Mouse (Mus musculus) CD8-positive naive resting alpha-beta T cell, adult 2 months (primary cell): ENCODE measurements around the gene Zmynd11.

ENCODE experiments used
- DNase-seq, 2 experiments: peaks; one replicate each; pipeline ENCODE4 v3.0.0; 2022; ENCODE audit warnings: low read depth in 2 of 2, low spot score in 2 of 2

Gene Zmynd11

DNA sequence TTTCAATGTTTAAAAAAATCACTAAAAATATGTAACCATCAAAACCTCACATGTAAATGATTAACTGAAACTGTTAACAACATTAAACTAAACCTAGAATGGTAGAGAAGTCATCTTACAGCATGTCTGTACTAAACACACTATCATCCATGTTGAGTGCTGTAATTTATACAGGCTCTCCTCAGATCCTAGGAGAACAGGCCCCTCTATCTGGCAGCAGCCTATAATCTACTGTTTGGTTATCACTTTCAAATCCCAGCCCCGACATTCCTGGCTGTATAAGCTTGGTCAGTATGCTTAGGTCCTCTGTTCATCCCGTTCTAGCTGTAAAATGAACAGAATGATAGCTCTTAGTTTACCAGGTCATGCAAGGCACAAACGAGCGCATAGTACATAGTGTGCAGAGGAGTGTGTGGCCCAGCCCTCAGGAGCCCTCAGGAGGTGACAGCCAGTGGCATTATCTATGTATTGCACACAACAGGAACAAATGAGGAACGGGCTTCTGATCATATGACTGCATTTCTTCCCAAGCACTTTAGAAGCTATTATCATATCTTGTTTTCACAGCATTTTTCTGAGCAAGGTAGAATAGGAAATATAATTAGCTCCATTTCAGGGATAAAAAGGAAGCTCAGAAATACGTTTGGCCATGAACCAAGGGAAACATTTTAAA lies 51.5 kb downstream of the Zmynd11 start:
- DNase-seq, result no peak

DNA sequence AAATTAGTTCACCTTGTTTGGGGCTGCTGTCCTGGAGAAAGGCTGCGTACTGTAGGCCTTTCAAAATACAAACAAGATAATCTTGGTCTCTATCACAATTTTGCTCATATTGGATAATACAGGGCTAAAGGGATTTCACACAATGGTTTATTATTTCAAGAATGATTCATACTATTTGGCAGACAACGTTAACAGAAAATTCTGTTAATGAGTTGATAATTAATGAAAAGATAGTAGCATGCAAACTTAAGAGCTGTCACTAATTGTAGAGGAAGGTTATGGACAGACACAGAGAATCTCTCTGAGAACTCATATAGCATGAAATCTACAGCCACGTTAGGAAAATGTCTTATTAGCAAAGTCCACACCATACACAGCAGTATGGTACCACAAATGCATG lies 52.2 kb downstream of the Zmynd11 start:
- no peak for DNase-seq

DNA sequence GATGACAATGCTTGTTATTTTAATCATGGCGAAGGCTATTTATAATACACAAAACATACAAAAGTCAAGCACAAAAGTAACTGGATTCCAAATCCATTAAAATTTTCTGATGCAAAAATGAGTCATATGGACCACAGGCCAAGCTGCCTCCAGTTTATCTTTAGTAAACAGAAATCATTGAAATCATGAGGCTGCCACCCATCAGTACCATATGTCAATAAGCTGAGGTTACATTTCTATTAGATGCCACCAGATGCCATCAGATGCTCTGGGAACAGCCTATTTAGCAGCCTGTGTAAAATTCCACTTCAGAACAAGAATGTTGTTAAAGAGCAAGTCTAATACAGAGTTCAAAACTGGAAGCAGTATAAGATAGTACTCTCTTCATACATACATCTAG lies 52.7 kb downstream of the Zmynd11 start:
- DNase-seq, result no peak

DNA sequence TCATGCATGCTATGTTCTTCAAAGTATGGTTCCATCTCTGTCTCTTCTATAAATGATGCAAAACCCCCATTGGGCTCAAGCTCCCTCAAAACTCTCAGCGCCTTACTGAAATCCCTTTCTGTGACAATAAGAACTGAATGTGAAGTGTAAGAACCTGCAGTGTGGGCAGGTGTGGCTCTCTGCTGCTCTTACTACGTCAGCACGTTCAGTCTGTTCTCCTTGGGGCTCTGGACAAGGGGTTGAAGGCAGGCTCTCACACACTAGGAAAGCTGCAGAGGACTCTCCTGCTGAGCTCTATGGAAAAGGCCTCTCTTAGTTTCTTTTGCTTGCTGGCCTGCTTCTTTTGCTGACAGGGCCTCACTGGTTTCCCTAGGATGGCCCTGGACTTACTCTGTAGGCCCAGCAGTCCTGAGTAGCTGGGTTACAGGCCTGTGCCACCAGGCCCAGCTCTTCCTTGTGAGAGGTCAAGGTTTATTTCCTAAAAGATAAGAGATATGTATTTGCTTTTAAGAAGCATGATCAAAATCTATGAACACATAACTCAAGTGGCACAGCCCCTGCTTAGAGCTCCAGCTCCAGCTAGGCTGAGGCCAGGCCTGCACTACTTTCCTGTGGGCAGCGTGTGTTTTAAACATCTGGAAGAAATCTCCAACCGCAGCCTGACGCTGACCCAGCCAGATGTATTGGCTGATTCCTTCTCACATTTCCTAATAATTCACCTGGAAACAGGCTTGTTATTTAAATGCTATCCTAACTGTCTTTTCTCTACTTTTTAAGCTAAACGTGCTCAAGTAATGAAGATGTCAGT lies 56.5 kb downstream of the Zmynd11 start:
- no peak for DNase-seq

DNA sequence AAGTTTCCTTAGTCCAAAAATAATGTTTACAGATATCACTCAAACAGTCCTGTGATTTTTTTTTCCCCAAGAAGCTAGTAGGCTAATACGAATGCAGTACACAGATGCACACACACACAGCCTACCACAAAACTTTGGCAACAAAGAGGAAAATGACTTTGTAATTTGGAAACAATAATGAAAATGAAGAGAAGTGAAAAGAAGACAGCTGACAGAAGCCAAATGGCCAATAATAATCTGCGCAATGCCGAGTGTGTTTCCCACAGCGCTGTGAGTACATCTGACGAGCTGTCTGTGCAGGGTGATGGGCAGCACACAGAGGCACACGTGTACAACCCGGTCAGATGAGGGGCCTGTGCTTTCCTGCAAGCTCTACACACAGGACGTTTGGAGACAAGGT lies 58.4 kb downstream of the Zmynd11 start:
- no peak for DNase-seq

DNA sequence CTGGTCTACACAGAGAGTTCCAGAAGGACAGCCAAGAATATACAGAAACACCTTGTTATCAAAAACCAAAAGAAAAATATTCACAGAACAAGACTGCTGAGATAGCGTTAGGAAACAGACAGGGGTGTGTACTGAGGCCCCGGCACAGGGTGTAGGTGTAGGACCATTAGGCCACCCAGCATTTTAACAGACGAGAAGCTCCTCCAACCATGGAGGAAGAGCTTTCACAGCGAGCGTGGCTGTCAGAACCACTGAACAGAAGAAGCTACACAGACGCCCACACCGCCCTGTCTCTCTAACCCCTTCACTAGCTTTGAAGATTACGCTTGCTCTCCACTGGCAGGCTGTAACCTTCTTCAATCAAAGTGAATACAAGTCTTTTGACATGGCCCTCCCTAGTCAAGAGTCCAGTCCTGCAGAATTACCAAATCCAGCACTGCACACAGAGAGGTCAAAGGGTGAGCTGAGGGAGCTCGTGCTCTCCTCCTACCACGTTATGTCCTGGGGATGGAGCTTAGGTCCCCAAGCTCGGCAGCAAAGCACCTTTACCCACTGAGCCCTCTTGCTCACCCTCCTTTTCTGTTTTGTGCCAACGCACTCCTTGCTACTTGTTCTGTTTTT lies 62.4 kb downstream of the Zmynd11 start:
- DNase-seq, result no peak

DNA sequence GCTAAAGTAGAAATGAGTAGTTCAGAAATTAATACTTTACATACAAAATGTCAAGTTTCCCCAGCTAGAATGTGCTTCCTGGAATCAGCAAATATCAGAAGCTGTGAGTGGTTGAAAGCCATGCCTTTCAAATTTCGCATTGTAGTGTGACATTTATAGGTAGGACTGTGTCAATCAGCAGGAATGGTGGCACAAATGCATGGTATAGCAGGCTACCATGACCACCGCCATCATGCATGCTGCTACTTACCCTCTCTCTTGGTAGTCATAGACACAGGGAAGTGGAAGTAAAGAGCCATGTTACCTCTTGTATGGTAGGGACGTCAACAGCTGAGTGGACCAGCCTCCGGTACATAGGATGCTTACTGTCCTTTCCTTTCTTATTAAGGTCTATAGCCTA lies 67.8 kb downstream of the Zmynd11 start:
- DNase-seq, result no peak

DNA sequence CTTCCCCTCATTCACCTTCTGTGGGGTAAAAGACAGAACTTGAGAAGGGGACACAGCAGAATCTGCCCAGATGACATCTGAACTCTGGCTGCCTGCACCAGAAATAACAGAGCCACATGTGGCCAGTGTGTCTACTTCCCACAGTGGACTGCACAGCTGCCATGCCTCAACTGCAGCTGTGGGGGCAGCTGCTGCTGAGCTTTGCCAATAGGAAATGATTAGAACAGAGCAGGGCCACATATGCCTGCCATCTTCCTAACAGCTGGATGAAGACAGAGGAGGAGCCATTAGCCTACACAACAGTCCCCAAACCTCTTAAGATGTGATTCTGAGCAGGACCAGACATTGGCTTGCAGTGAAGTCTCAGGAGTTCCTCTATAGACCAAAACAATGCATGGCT lies 69.3 kb downstream of the Zmynd11 start:
- DNase-seq, result no peak

DNA sequence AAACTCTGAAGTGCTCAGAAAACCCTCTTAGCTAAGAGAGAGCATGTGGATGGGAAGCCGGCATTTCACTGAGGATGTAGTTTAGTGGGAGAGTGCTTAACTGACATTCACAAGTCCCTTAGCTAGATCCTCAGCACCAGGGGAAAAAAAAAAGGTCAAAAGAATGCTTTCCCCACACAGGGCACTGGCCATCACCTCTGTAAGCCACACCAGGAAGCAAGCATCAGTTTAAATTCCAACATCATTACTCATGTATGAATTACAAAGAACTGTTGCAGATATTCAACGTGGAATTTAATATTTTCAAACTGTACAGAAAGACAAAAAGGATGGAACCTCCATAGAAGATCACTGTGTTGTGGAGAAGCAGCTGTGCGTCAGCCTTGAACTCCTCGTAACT lies 69.7 kb downstream of the Zmynd11 start:
- DNase-seq, result no peak

DNA sequence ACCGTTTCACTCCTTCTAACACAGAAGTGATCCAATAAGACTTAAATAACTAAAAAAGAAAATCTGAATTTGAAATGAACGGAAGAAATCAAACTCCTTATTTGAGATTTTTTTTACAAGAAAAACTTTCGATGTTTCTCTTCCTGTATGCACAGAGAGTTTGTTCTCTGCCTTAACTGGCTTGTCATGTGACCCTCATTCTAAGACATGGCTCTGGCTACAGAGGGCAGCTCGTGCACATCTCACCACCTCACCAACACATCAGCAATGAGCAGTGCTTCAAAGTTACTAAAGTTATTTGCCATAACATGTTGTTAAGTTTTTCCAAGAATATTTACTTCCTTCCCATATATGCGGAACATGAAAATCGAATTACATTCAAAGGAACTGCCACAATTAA lies 70.5 kb downstream of the Zmynd11 start:
- no peak for DNase-seq

DNA sequence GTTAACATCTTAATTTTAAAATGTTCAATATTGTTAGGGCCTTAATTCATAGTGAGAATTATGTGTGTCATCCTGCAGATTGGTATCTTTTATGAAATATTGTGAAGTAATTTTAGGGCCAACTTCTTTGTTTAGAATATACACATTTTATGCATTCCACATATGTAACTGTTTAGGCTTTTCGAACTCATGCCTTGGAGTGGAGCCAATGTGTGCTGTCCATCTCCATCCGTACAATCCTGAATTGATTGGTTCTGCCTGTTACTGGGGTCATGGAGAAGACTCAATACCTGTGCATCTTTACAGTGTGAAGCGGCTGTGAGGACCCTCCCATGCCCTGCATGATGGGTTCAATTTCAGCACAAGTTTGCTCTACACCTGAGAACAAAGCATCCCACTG lies 72.3 kb downstream of the Zmynd11 start:
- no peak for DNase-seq

DNA sequence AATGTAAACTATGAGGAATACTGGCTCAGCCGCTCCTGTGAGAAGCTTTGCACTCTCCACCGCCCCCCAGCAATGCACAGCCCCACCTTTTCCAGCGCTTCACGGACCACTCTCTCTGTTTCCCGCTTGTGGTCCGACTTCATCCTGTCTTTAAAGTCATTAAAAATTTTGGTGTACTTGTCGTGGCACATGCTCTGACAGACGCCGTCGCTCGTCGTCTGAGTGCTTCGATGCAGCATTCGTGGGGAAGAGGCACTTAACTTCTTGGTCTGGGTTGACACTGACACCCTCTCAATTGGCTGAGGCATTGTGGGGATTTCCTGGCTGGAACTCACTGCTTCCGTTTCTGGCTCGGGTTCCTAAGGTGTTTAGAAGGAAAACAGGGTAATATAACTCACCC lies 75.8 kb downstream of the Zmynd11 start:
- no peak for DNase-seq

DNA sequence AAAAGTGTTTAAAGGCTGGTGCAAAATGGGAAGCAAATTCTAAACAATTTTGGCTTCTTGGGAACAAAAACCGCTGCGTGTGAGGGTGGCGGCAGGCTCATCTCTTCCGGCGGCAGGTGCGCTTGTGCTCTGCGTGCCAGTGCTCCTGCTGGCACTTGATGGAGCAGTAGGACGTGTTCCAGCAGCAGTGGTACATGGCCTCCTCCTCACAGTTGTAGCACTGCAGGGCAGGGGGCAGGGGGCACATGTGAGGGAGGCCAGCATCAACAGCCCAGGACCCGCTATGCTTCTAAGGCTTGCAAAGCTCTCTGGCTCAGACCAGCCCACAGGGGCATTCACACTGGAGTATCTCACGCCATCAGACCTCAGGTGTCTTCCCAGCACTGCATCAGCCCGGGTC lies 78.4 kb downstream of the Zmynd11 start:
- DNase-seq, result no peak

DNA sequence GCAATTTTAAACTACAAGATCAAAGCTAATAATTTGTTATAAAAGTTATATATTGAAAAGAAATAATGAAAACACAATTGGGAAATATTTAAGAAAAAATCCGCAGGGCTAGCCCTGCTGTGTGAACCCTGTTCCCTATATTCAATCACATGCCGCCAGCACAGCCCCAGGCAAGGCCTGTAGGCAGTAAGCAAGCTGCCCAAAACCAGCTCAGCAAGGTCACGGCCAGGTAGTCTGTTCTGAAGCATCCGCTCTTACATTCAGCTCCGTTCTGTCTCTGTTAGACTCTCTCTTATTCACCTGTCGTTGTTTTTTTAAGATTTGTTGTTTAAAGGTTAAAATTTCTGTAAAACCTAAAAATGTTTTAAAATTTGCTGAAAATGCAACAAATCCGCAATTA lies 78.9 kb downstream of the Zmynd11 start:
- no peak for DNase-seq

DNA sequence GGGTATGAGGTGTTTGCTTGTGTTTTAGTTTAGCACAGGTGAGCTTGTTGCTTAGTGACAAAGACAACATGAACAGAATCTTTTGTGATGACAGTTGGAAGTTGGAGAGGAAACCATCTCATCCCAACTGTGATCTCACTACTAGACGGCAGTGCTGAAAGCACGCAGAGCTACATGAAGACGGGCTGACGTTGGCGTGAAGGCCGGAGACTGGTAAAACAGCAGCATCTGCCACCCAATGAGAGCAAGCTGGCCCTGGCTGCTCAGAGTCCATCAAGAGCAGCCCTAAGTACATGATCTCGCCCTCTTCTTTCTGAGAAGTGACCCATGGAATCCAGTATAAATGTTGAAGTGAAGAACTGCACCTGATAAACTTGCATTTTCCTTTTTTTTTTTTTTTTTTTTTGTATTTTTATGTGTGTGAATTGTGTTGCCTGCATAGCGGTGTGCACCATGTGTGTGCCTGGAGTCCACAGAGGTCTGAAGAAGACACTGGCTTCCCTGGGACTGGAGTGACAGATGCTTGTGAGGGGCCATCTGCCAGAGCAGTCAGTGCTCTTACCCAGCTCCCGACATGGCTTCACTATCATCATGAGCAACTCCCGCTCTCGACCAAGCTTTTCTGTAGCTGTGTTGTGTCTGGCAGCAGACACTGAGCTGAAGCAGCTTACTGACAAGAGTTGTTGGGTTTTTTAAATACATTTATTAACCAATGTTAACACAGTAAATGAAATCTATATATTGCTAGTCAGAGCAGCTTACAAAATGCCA lies 80.8 kb downstream of the Zmynd11 start:
- DNase-seq, result no peak

DNA sequence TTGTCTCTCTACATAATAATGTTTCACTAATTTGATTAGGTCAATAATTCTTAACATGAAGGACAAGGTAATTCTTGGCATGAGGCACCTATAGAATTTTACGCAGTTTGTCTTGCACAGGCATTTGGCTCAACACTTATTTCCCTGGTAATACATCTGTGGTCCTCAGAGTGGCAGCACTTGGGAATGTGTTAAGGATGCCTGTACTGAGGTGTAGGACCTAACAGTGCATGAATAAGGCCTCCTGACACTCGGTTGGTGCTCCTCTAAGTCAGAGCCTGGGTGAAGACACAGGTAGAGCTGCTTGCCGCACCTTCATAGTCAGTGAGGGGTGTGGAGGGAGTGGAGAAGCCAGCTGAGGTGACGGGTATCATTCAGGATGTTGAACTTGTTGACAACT lies 81.8 kb downstream of the Zmynd11 start:
- DNase-seq, result no peak

DNA sequence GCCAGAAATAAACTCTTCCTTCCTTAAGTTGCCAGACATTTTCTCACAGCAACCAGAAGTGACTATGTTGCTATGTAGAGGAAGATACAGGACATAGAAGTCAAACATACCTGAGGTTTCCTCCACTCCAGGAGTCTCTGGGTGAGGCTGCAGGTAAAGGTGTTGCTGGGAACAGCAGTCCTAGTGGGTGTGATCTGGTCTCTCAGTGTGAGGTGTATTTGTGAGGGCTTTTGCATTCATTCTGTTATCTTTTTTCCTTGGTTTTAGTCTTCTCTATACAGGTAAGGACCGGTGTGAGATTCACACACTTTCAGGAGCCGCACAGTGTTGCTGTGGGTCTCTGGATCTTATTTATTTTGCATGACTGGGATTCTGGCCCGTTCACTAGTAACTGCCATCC lies 83.6 kb downstream of the Zmynd11 start:
- DNase-seq, result no peak

DNA sequence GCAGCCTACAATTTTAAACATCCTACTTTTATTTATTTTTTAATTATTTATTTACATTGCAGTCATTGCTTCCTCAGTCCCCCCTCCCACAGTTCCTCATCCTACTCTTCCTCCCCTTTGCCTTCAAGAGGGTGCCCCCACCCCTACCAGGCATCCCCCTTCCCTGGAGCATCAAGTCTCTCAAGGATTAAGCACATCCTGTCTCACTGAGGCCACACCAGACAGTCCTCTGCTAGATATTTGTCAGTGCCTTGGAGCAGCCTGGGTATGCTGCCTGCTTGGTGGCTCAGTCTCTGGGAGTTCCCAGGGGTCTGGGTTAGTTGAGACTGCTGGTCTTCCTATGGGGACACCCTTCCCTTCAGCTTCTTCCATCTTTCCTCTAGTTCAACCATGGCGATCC lies 91.0 kb downstream of the Zmynd11 start:
- no peak for DNase-seq

DNA sequence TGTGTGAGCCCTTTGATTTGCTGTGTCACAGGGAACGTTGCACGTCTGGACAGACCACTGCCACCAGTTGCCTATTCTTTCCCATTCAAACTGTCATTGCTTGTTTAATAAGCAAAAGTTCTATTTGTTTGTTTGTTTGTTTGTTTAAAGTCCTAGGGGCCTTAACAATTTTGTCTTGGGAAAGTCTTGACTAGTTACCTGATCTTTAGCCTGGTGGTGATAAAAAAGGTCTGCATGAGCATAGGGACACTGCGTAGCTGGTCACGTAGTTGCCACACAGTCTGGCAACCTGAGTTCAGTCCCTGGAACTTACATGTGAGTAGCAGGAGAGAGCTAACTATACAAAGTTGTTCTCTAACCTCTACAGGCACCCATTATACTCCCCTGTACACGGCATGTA lies 95.9 kb downstream of the Zmynd11 start:
- no peak for DNase-seq

DNA sequence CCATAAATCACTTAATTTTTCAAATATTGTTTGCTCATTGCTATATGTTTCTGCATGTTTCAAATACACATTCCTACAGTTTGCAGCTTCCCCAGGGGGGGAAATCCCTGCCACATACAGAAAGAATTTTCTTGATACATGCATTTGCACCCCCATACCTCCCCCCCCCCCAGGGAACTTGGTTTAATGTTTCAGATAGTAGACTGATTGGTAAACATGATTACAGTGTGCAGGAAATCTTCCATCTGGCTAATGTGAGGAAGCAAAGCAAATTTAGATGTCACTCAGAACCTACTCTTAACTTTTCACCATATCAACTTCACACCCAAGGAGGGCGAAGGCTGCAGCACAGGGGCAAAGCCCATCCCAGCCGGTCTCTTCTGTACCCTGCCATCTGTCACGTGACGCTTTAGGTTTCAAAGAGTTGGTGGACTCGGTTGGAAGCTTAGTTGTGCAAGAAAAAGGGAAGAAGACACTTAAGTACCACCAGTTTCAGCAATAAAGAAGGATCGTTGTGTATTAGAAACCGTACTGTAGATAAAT lies 97.1 kb downstream of the Zmynd11 start:
- no peak for DNase-seq

DNA sequence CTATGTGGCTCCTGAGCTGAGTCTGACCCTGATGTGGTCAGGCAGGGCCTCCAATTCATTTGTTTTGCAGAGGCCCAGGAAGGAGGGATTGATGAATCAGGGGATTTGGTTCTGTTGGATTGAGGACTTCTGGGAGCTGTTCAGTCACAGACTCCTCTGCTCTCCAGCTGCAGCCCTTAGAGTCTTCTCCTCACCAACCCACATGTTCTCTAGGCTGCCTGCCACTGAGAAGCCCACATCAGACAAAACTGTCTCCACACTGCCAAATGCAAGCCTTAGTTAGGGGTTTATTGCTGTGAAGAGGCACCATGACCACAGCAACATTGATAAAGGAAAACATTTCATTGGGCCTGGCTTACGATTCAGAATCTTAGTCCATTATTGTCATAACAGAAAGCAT lies 101.5 kb downstream of the Zmynd11 start:
- DNase-seq, result no peak
